Mouse (Mus musculus) small intestine, adult 2 months (tissue): ENCODE measurements at regions not wholly inside any gene's neighbourhood (a gene's known extent, or its start where the extent isn't known, plus 50 kb on each side); places are given as distances from the start of the nearest gene placed in this dataset.

Experiments used
- H3K27ac ChIP-seq: fragments of 200-500 bp; 2 replicates; pipeline ENCODE4 v1.5.1; 2012; ENCODE audit warnings: low read depth, low read length, control low read depth, inconsistent platforms; ENCODE audit not compliant: insufficient read depth
- H3K27me3 ChIP-seq: fragments of 200-500 bp; 2 replicates; pipeline ENCODE4 v1.6.1; 2012; ENCODE audit warnings: mild to moderate bottlenecking, moderate library complexity, low read length, inconsistent platforms; ENCODE audit not compliant: control insufficient read depth, insufficient read depth
- H3K36me3 ChIP-seq: fragments of 200-500 bp; 2 replicates; pipeline ENCODE4 v1.6.1; 2012; ENCODE audit warnings: mild to moderate bottlenecking, low read length, control low read depth, inconsistent platforms; ENCODE audit not compliant: control insufficient read depth, insufficient read depth
- H3K4me1 ChIP-seq: fragments of 200-500 bp; 2 replicates; pipeline ENCODE4 v1.6.1; 2012; ENCODE audit warnings: low read length, inconsistent platforms, mixed read lengths; ENCODE audit not compliant: control insufficient read depth, insufficient read depth, insufficient read length
- H3K4me3 ChIP-seq: fragments of 200-500 bp; 2 replicates; pipeline ENCODE4 v1.5.1; 2012; ENCODE audit warnings: low read depth, mild to moderate bottlenecking, control low read depth, inconsistent platforms, low read length, moderate library complexity
- CTCF ChIP-seq: fragments of 200-500 bp; IDR thresholded peaks from 2 replicates; pipeline ENCODE4 v1.5.1; 2012; ENCODE audit warnings: low read depth, mild to moderate bottlenecking, control low read depth, inconsistent platforms, low read length, moderate library complexity, mixed read lengths; ENCODE audit not compliant: insufficient replicate concordance, insufficient read length; ENCODE audit errors: extremely low read depth
- POLR2A ChIP-seq: fragments of 200-500 bp; IDR thresholded peaks from 2 replicates; pipeline ENCODE4 v1.6.1; 2012; ENCODE audit warnings: low read depth, mild to moderate bottlenecking, control low read depth, inconsistent platforms, low read length, moderate library complexity
- WGBS: fragments of 180-500 bp; shearing (Covaris S2); methylation state at CpG from one replicate; pipeline ENCODE4 v1.1.7; 2018; 5-methylcytosine and 5-hydroxymethylcytosine counted together

DNA sequence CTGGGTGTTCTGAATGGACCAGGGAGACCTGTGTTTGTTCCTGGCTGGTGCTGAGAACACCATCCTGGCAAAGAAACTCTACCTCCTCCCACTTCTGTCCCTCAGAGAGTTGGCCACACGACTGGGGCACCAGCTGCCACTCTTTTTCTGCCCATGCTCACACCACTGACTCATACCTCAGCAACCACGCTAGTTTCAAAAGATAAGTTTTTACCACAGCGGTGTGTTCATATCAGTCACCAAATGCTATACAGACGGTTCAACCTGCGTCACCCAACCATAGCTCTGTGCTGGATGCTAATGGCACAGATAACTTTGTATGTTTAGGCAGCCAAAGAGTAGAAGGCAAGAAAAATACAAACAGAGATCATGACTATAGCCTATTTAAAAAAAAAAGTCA is 235.4 kb upstream of the Klf3 start:
- H3K4me3 ChIP-seq: no peak overlapping the region
- no peak for TF ChIP-seq POLR2A
- no peak for TF ChIP-seq CTCF
- WGBS: 53% methylated on average over 5 of the region's 5 CpGs

DNA sequence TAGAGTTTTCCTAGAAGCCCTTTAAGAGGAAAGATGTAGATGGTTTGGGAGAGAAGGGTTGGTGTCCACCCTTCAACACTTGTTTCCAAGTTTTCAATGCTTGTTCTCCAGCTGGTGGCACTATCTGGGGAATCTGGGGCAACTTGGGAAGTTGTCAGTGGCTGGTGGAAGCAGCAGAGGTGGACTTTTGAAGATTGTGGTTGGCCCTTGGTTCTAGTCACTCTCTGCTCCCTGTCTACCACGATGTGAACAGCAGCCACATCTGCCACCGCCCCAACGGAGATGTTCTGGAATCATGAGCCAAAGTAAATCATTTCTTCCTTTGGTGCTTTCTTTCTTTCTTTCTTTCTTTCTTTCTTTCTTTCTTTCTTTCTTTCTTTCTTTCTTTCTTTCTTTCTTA is 234.9 kb upstream of the Klf3 start:
- 91% methylated on average over 3 of the region's 3 CpGs for WGBS
- Histone ChIP-seq H3K27ac (no peak overlapping the region), H3K4me3 (no peak overlapping the region), H3K36me3 (no peaks in the 10 kb centered on the region), H3K4me1 (peaks cover 14% of the 10 kb centered on the region; the same call in 1 of the 2 replicates), H3K27me3 (no peaks in the 10 kb centered on the region)
- no peak for TF ChIP-seq CTCF

More for the DNA sequence above, 235.4 kb upstream of the Klf3 start:
- Histone ChIP-seq H3K36me3 (no peaks in the 10 kb centered on the region), H3K4me1 (peaks cover 14% of the 10 kb centered on the region; the same call in 1 of the 2 replicates), H3K27ac (no peak overlapping the region), H3K27me3 (no peaks in the 10 kb centered on the region)

DNA sequence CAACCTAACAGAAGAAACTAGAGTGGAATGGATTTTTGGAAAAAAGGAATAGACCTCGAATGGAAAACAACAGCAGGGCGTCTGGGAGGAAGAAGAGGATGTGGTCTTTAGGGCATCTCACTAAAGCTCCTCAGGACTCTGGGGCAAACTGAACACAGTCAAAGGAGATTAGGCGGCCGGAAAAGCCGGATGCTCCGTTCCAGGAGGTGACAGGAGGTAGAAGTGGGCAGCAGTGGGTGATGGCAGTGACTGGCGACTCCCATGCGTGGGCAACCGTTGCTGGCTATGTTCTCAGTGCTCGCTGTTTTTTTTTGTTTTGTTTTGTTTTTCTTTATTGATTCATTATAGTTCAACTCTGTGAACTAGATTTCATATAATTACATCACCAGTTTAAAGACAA is 228.8 kb upstream of the Klf3 start:
- peaks cover 32% of the 10 kb centered on the region for H3K4me1 ChIP-seq
- H3K27me3 ChIP-seq: no peaks in the 10 kb centered on the region
- H3K27ac ChIP-seq: no peak overlapping the region
- no peak overlapping the region for H3K4me3 ChIP-seq
- WGBS: 94% methylated on average over 10 of the region's 10 CpGs
- TF ChIP-seq POLR2A (no peak), CTCF (no peak)
- no peaks in the 10 kb centered on the region for H3K36me3 ChIP-seq

DNA sequence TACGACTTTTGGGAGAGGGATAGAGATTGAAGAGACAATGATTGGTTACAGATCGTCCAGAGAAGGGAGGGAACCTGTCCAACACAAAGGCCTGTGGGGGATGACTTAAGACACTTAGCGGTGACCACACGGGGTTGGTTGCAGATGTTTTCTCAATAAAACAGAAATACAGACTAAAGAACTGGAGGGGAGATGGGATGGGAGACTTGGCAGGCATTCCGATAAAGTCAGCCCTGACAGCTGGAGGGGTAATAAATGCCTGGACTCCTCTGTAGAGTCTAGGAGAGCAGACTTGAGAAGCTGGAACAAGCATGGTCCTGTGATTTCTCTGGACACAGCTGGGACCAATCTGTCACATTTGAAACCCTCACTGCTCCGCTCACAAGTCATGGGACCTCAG is 227.3 kb upstream of the Klf3 start:
- no peak overlapping the region for H3K27ac ChIP-seq

DNA sequence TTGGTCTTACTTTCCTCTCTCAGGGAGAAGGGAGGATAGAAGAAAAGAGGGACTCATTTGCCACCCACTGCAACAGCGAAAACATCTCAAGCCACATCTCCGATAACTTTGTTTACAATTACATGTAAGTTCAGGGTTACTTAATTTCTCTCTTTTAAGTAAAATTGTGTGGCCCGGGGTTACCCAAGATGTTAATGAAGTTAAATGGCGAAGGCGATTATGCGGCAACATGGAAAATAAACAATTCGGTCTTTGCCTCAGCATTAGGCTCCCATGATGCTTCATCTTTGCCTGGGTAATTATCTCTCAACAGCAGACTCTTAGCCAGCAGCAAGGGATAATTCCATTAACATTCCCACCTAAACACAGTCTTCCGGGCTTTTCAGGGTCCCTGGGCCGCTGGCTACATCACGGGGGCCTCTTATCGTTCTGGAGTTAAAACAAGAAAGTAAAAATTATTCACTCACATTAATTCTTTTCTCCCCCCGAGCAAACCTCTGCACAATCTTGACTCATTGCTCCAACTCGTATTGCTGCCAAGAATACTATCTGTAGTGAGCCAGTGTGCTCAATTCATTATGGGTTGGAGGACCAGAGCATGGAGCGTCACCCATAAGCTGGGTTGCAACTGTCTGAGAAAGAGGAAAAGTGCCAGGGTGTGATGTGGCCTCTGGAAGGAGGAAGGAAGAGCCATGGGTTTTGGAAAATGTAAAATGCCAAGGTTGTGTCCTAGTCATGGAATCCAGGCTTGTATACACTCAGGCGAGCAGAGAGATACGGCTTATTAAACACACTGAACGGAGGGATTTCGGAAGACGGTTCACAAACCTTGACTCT is 226.5 kb upstream of the Klf3 start:
- H3K36me3 ChIP-seq: no peaks in the 10 kb centered on the region
- H3K27ac ChIP-seq: no peak overlapping the region
- no peaks in the 10 kb centered on the region for H3K27me3 ChIP-seq
- no peak overlapping the region for H3K4me3 ChIP-seq
- peaks cover 31% of the 10 kb centered on the region for H3K4me1 ChIP-seq
- WGBS: 90% methylated on average over 19 of the region's 19 CpGs
- no peak for TF ChIP-seq CTCF
- no peak for TF ChIP-seq POLR2A

More for the DNA sequence above, 227.3 kb upstream of the Klf3 start:
- TF ChIP-seq POLR2A: no peak
- no peak for TF ChIP-seq CTCF
- H3K27me3 ChIP-seq: no peaks in the 10 kb centered on the region
- H3K4me1 ChIP-seq: peaks cover 29% of the 10 kb centered on the region
- 64% methylated on average over 6 of the region's 6 CpGs for WGBS
- H3K4me3 ChIP-seq: no peak overlapping the region
- no peaks in the 10 kb centered on the region for H3K36me3 ChIP-seq

DNA sequence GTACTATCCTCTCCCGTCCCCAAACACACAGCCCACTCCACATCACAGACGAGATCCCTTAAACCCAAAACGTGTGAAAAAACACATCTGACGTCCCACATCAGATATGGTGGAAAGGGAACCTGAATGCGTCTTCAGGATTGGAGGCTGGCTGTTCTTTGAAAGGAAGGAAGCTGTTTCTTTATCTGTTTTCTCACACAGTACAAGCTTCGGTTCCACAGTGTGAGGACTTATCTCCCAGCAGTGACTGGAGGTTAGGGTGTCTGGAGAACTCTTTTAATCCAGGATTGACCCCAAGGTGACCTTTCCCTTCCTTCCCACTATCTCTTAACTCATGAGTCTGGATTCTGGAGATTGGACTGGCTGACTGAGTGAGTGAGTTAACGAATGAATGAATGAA is 225.8 kb upstream of the Klf3 start:
- Histone ChIP-seq H3K36me3 (no peaks in the 10 kb centered on the region), H3K4me1 (peaks cover 31% of the 10 kb centered on the region), H3K27me3 (no peaks in the 10 kb centered on the region), H3K27ac (no peak overlapping the region), H3K4me3 (no peak overlapping the region)
- 75% methylated on average over 7 of the region's 7 CpGs for WGBS
- no peak for TF ChIP-seq POLR2A

DNA sequence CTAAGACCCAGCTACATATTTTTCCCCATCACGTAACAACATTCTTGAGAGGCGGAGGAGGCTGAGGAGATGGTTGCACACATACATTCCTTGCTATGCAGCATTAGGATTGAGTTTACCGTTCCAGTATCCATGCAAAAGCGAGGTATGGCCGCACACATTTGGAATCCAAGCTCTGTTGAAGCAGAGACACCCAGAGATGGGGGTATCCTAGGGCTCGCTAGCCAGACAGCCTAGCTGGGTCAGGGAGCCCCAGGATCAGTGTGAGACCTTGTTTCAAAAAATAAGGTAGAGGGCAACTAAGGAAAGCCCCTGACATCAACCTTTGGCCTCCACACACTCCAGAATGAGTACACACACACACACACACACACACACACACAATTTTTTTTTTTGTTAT is 224.7 kb upstream of the Klf3 start:
- Histone ChIP-seq H3K36me3 (no peaks in the 10 kb centered on the region), H3K27ac (peak overlapping the region; percentile 33; the same call in 1 of the 2 replicates), H3K4me1 (peaks cover 31% of the 10 kb centered on the region), H3K27me3 (no peaks in the 10 kb centered on the region), H3K4me3 (no peak overlapping the region)
- TF ChIP-seq POLR2A (no peak), CTCF (no peak)
- WGBS: 96% methylated on average over 6 of the region's 6 CpGs
